Mouse (Mus musculus) hindbrain, embryonic 10.5 days (tissue): ENCODE measurements around the gene Cd200. TPM values are rescaled to one million over a fixed set of nuclear protein-coding genes. Genes with fewer than 3 reads are reported as not detected.
"Not testable (repeated sequence)": the region's sequence is repeated elsewhere in the genome, so short reads cannot be mapped to it uniquely, and the experiment has no call there.

ENCODE experiments used
- DNase-seq: peaks from one replicate; pipeline ENCODE4 v3.0.0-alpha.2; 2017; ENCODE audit warnings: low spot score
- H3K27ac ChIP-seq: fragments of 300-500 bp; sonication (generic); 2 replicates; pipeline ENCODE4 v1.5.1; 2016; ENCODE audit warnings: mild to moderate bottlenecking, moderate library complexity
- H3K27me3 ChIP-seq: fragments of 300-500 bp; sonication (generic); 2 replicates; pipeline ENCODE4 v1.6.1; 2016; ENCODE audit warnings: mild to moderate bottlenecking; ENCODE audit not compliant: poor library complexity, insufficient read depth, severe bottlenecking
- H3K36me3 ChIP-seq: fragments of 300-500 bp; sonication (generic); 2 replicates; pipeline ENCODE4 v1.6.1; 2016; ENCODE audit warnings: mild to moderate bottlenecking, moderate library complexity
- H3K4me1 ChIP-seq: fragments of 300-500 bp; sonication (generic); replicated peaks from 2 replicates; pipeline ENCODE4 v1.6.1; 2016; ENCODE audit warnings: mild to moderate bottlenecking
- H3K4me3 ChIP-seq: fragments of 300-500 bp; sonication (generic); 2 replicates; pipeline ENCODE4 v1.5.1; 2016; ENCODE audit warnings: mild to moderate bottlenecking, moderate library complexity
- H3K9me3 ChIP-seq: fragments of 300-500 bp; sonication (generic); 2 replicates; pipeline ENCODE4 v1.6.1; 2016; ENCODE audit warnings: mild to moderate bottlenecking, moderate library complexity
- WGBS: fragments of 180-500 bp; shearing (Covaris S2); methylation state at CpG from one replicate; pipeline ENCODE4 v1.1.7; 2016; 5-methylcytosine and 5-hydroxymethylcytosine counted together
- polyA plus RNA-seq: library from polyadenylated mRNA; unstranded; fragments of >200 nt; fragmentation: Nextera tagmentation; extraction: Ambion mirVana; gene quantifications from 2 replicates; pipeline ENCODE4 v1.2.1, GENCODE M21; 2016

Cd200 gene
- polyA plus RNA-seq: 11.0 and 29.3 TPM in 2 replicates

DNA sequence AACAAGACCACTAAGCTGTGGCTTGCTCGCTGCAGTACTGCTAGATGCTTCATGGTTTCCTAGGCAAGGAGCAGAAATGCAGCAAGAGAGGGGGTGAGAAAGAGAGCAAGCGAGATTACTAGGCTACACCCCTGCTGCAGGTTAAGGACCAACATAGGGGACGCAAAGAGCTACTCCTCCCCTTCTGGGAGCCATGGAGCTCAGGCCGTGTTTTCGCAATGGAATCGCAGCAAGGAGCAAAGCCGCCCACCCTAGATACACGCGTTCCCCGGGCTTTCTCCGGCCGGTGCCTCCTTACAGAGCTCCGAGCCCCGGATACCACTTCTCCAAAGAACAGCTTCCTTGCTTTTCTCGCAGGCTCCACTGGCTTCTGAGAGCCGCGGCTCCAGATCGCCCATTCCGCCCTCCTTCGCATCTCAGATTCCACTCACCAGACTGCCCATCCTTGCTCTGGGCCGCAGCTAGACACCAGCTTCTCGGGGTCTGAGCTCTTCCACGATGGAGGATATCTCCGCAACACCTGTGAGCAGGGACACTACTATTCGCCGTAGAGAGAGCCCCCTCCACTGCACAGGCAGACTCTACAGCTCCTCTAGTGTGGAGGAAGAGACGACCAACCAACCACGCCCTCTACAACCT lies at the start of gene Cd200:
Gene Cd200, minus strand, starts transcription at position 629 of the 639 bp plus-strand sequence.
- DNase-seq: peak; percentile 62
- Histone ChIP-seq H3K4me3 (peak within 1 kb of the TSS; percentile 65), H3K4me1 (peaks cover 7% of the 10 kb centered on the region; the same call in 1 of the 2 replicates), H3K27me3 (no peaks in the 10 kb centered on the region), H3K27ac (peak within 1 kb of the TSS; percentile 82), H3K36me3 (no peaks in the 10 kb centered on the region), H3K9me3 (no peaks in the 10 kb centered on the region)
- WGBS: under 1% methylated on average over 28 of the region's 28 CpGs

DNA sequence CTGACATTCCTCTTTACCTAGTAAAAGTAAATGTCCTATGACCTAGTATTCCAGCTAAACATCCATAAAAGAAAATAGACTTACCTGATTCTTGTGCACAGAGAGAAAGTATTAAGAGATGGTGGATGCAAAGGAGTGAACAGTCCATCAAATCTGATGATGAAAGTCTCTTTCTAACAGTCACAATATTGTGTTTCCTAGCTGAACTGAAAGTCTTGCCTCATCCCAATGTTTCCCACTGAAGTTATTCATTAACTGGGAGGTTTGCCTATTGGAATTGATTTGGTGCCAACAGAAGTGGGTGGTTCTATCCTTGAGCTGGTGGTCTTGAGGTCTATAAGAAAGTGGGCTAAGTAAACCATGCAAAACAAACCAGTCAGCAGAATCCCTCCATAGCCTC lies 45.9 kb upstream of the Cd200 start:
- H3K4me3 ChIP-seq: no peak overlapping the region
- H3K36me3 ChIP-seq: no peaks in the 10 kb centered on the region
- H3K4me1 ChIP-seq: no peaks in the 10 kb centered on the region
- H3K9me3 ChIP-seq: no peaks in the 10 kb centered on the region
- H3K27me3 ChIP-seq: no peaks in the 10 kb centered on the region
- DNase-seq: no peak
- H3K27ac ChIP-seq: no peak overlapping the region

DNA sequence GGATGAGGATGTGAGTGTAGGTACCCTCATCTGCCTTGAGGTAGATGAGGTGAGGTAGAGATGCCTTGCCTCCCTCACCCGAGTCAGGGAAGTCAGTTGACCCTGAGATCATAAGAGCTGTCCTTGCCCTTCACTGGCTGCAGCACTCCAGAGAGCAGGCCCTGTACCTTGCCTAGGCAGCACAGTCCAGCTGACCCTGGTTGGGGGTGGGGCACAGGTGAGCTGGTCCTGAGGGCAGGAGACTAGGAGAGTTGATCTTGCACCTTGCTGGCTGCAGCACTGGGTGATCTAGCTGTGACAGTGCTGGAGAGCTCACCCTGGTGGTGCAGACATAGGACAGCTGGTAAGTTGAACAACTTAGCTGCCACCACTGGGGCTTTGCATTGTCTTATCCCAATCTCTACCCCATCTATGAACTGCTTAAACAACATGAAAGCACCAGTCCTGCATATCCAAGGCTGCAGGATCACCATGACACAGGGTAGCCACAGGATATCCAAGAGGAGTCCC lies 28.4 kb upstream of the Cd200 start:
- Histone ChIP-seq H3K36me3 (no peaks in the 10 kb centered on the region), H3K4me3 (no peak overlapping the region), H3K9me3 (no peaks in the 10 kb centered on the region), H3K27ac (no peak overlapping the region), H3K4me1 (no peaks in the 10 kb centered on the region), H3K27me3 (no peaks in the 10 kb centered on the region)
- DNase-seq: no peak
- WGBS: 90% methylated on average over 1 of the region's 1 CpGs

DNA sequence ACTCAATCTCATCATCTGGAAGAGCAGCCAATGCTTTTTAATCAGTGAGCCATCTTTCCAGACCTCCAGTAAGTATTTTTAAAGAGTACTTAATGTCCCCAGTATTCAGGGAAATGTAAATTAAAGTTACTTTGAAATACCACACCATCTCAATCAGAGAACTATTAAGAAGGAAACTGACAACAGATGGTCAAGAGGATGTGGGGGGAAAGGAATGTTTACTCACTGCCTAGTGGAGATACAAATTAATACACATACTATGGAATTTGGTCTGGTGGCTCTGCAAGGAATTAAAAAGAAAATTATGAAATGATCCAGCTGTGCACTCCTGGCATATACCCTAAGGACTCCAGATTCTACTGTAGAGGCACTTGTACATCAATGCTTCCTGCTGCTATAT lies 26.7 kb upstream of the Cd200 start:
- Histone ChIP-seq H3K4me3 (no peak overlapping the region), H3K27me3 (no peaks in the 10 kb centered on the region), H3K27ac (no peak overlapping the region), H3K36me3 (no peaks in the 10 kb centered on the region), H3K9me3 (no peaks in the 10 kb centered on the region), H3K4me1 (no peaks in the 10 kb centered on the region)
- no peak for DNase-seq

DNA sequence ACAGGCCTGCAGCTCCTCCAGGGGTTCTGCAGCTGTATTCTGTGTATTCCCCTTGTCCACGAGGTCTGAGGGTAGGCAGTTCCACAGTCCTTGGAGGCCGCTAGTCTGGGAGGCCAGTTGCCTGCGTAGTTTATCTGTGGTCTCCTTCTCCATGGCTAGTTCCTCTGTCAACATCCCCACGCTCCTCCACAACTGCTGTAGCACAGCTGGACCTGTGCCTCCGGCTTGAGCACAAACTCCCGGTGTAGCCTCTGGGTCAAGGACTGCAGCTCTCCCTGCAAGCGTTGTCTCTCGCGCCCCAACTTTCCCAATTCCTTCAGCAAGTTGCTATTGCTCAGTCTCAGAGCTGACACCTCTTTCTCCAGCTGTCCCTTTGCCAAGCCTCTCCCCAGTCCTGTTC lies 18.8 kb upstream of the Cd200 start:
- no peak overlapping the region for H3K27ac ChIP-seq
- no peak overlapping the region for H3K4me3 ChIP-seq
- no peak for DNase-seq
- no peaks in the 10 kb centered on the region for H3K9me3 ChIP-seq
- no peaks in the 10 kb centered on the region for H3K4me1 ChIP-seq
- H3K27me3 ChIP-seq: no peaks in the 10 kb centered on the region
- 88% methylated on average over 9 of the region's 9 CpGs for WGBS
- H3K36me3 ChIP-seq: no peaks in the 10 kb centered on the region

DNA sequence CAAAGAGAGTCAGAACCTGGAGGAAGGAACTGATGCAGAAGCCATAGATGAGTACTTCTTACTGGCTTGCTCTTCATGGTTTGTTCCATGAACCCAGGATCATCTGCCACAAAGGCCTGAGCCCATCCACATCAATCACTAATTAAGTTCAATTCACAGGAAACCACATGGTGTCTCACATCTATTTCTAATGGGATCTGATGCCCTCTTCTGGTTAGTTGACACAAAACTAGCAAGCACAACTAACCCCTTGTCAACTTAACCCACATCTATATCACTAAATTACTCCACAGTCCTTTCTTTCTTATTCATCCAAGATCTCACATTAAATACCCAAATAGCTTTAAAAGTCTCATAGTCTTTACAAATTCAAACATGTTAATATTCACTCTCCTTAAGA lies 4.6 kb upstream of the Cd200 start:
- no peaks in the 10 kb centered on the region for H3K27me3 ChIP-seq
- no peak overlapping the region for H3K27ac ChIP-seq
- peaks cover under 1% of the 10 kb centered on the region; the same call in 1 of the 2 replicates for H3K4me1 ChIP-seq
- no peaks in the 10 kb centered on the region for H3K9me3 ChIP-seq
- no peak for DNase-seq
- no peak overlapping the region for H3K4me3 ChIP-seq
- H3K36me3 ChIP-seq: no peaks in the 10 kb centered on the region

DNA sequence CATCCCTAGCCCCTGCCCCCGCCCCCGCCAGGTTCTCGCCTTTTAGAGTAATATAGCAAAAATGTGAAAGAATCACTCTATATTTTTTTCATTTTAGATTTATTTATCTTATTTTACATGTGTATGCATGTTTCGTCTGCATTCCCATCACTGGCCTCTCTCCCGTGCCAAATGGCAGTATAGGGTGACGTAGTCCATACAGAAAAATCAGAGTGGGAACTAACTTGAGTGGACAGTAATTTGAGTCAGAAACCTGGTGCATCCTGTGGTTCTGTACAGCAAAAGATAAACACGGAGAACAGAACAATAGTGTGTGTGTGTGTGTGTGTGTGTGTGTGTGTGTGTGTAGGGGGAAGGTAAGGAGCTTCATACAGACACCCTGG lies 202 bp upstream of the Cd200 start:
- H3K9me3 ChIP-seq, H3K4me1 ChIP-seq, H3K36me3 ChIP-seq, H3K27me3 ChIP-seq, DNase-seq, H3K27ac ChIP-seq: not testable (repeated sequence)
- WGBS: 39% methylated on average over 7 of the region's 7 CpGs
- H3K4me3 ChIP-seq: peak overlapping the region; percentile 65

DNA sequence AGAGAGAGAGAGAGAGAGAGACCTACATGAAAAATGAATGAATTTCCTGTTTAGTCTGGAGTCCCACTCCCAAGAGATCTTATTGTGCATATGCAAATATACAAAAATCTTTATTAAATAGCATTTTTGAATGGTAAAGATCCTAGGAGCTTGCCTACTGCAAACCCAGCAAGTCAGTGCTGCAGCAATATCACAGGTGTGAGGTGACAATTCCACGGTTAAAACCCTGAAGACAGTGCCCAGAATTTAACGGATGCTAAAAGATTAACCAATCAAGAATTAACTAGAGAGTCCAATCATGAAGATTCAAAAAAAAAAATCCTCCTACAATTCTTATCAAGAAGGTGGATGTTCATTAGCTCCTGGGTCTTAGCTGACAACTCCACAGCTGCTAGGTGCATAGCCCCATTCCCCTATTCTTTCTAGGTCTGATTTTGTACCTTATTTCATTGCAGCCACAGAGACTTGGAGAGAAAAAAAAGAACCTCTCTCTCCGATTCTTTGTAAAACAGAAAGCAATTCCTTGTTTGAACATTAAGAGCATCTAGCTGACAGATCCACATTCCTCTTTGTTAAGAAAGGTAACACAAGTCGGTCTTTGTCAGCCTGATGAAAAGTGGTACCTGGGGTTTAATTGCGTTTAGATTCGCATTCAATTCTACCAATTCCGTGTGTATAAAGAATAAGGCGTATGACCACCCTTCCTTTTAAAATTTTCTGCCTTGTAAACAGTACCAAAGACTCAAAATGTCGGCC lies 1.0 kb downstream of the Cd200 start:
- Histone ChIP-seq H3K4me3 (peak overlapping the region; percentile 65), H3K27me3 (no peaks in the 10 kb centered on the region), H3K9me3 (no peaks in the 10 kb centered on the region), H3K27ac (peak overlapping the region; percentile 82), H3K4me1 (peaks cover 7% of the 10 kb centered on the region; the same call in 1 of the 2 replicates), H3K36me3 (no peaks in the 10 kb centered on the region)
- no peak for DNase-seq
- whole genome bisulfite sequencing: 38% methylated on average over 9 of the region's 9 CpGs

DNA sequence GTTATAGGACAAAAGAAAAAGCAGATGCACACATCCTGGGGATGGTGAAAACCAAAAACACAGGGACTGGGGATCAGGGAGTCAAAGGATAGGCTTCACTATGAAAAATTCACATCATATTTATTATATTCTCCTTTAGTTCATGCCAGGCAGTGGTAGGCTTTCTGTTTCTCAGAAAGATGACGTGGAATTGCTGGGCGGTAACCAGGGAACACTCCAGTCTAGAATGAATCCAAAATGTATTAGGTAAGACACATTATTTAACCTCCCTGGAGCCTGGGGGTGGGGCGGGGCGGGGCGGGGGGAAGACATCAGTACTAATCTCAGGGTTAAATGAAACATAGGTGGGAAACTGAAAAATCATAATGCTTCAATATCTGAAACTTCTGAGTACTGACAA lies 1.8 kb downstream of the Cd200 start:
- no peak for DNase-seq
- no peaks in the 10 kb centered on the region for H3K36me3 ChIP-seq
- 94% methylated on average over 5 of the region's 5 CpGs for WGBS
- H3K4me3 ChIP-seq: no peak overlapping the region; the same call in 1 of the 2 replicates
- H3K27me3 ChIP-seq: no peaks in the 10 kb centered on the region
- H3K27ac ChIP-seq: no peak overlapping the region
- H3K9me3 ChIP-seq: no peaks in the 10 kb centered on the region
- peaks cover 7% of the 10 kb centered on the region; the same call in 1 of the 2 replicates for H3K4me1 ChIP-seq

DNA sequence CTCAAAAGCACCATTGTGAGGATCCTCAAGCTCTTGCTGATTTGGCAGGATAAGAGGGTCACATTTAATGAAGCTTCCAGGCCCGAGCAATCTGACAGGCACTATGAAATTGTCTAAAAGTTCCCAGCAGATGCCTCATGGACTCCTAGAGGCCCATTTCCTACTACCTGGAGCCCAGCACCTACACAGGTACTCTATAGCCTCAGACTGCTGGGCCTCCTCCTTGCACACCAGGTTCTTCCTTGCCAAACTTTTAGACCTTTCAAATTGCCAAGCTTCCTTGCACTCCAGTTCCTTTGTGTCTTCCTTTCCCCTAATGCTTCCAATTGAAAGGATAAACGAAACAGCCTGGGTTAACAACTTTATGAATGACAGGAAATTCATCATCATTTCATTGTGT lies 5.9 kb downstream of the Cd200 start:
- no peaks in the 10 kb centered on the region for H3K36me3 ChIP-seq
- 0 out of 2 replicates have a peak, but pooled peaks cover 2% of the 10 kb centered on the region for H3K4me1 ChIP-seq
- no peak overlapping the region for H3K27ac ChIP-seq
- WGBS: 78% methylated on average over 2 of the region's 2 CpGs
- no peaks in the 10 kb centered on the region for H3K27me3 ChIP-seq
- H3K4me3 ChIP-seq: no peak overlapping the region
- no peak for DNase-seq
- H3K9me3 ChIP-seq: no peaks in the 10 kb centered on the region

DNA sequence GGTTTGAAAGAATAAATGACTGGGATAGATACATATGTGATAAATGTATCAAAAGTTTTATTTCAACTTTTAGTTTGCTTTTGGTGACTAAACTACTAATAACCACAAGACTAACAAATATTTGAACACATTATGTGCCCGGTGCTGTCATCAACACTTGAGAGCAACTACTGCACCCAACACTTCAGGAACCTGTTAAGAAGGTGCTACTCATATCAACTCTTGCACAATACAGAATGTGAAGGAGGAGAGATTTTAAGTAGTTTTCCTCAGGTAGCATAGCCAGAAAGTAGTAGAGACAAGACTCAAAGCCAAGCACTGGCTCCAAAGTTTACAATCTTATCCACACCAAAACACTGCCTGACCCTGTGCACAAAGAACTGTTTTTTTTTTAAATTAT lies 6.8 kb downstream of the Cd200 start:
- Histone ChIP-seq H3K36me3 (no peaks in the 10 kb centered on the region), H3K9me3 (no peaks in the 10 kb centered on the region), H3K27ac (no peak overlapping the region), H3K4me1 (no peaks in the 10 kb centered on the region), H3K27me3 (no peaks in the 10 kb centered on the region), H3K4me3 (no peak overlapping the region)
- DNase-seq: no peak
- WGBS: 91% methylated on average over 1 of the region's 1 CpGs

DNA sequence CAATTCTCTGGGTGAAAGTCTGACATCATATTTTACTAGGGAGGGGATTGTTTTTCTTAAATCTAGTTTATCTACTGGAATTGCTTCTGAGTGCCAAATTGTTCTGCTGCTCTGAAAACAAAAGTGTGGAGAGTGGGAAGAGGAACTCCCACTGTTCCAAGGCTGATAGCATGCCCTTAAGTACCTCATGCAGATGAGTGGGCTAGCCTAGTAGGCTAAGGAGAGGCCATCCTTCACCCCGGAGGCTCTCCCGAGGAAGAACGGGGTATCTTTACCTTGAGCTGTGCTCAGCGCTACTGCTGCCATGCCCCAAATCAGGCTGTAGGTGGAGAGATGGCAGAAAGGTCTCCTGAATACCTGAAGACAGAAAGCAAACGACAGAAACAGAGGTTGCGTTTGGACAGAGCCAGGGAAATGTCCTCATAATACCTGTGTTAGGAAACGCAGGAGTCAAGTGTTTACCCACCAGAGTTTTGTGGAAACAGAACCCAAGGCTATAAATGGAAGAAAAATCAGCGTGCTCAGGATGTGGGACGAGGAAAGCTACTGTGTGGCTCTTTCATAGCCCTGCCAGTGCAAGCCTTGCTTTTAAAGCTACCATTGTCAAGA lies 8.8 kb downstream of the Cd200 start:
- 69% methylated on average over 9 of the region's 9 CpGs for WGBS
- Histone ChIP-seq H3K27ac (no peak overlapping the region), H3K9me3 (no peaks in the 10 kb centered on the region)

DNA sequence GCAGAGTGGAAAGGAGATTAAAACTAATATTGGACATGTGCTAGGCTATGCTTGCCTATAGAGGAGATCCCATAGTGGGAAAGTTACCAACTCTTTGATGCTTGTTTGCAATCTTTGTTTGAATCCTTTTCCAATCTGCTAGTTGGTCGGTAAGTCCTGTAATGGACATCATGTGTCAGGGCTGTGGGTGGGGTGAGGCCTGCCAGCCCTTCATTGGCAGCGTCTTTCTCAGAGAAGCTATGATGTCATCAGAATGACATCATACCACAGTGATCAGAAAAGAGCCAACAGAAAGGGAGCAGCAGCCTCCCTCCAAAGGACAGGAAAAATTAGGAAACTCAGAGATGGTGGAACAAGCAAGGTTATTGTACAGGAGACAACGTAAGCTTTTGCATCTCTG lies 9.4 kb downstream of the Cd200 start:
- Histone ChIP-seq H3K9me3 (no peaks in the 10 kb centered on the region), H3K4me1 (no peaks in the 10 kb centered on the region), H3K36me3 (no peaks in the 10 kb centered on the region), H3K27me3 (no peaks in the 10 kb centered on the region), H3K27ac (no peak overlapping the region), H3K4me3 (no peak overlapping the region)
- WGBS: 92% methylated on average over 3 of the region's 3 CpGs
- no peak for DNase-seq

More for the DNA sequence above, 8.8 kb downstream of the Cd200 start:
- Histone ChIP-seq H3K36me3 (no peaks in the 10 kb centered on the region), H3K4me1 (no peaks in the 10 kb centered on the region), H3K4me3 (no peak overlapping the region), H3K27me3 (no peaks in the 10 kb centered on the region)
- DNase-seq: no peak
